Mouse (Mus musculus) bone marrow macrophage, adult 2 months (primary cell): Measurements from ENCODE around the gene Golga5.

Source experiments
- CTCF ChIP-seq: IDR thresholded peaks from 2 replicates; pipeline ENCODE4 v1.5.1; 2012; ENCODE audit warnings: low read depth, mild to moderate bottlenecking, low read length, moderate library complexity
- POLR2A ChIP-seq: IDR thresholded peaks from 2 replicates; pipeline ENCODE4 v1.6.1; 2012; ENCODE audit warnings: mild to moderate bottlenecking, low read depth, low read length, borderline replicate concordance

- no peak for TF ChIP-seq POLR2A
- TF ChIP-seq CTCF, result no peak
These were observed 29.0 kb downstream of the Golga5 start for GRCm38 (mm10) chr12:102497905-102498304.
